Mouse (Mus musculus): Measurements from ENCODE around the gene Itpr3.

- TF ChIP-seq CTCF (IDR thresholded peaks at IDR 0.05; ENCODE audit: low read depth, low read length): no peak
- TF ChIP-seq POLR2A (IDR thresholded peaks at IDR 0.05; ENCODE audit: insufficient read depth, low read length): no peak
- no peak for TF ChIP-seq EP300 (IDR thresholded peaks at IDR 0.05; ENCODE audit: insufficient read depth, low read depth, low read length)
These were observed 65.6 kb downstream of the Itpr3 start for GRCm38 (mm10) chr17:27122701-27123100.

Measured in ES-Bruce4 (cell line).